Mouse (Mus musculus) forebrain, embryonic 10.5 days (tissue): ENCODE measurements at regions not wholly inside any gene's neighbourhood (a gene's known extent, or its start where the extent isn't known, plus 50 kb on each side); places are given as distances from the start of the nearest gene placed in this dataset.

ENCODE experiments used
- DNase-seq: peaks from one replicate; pipeline ENCODE4 v3.0.0-alpha.2; 2017; ENCODE audit warnings: low spot score; ENCODE audit errors: extremely low spot score
- H3K27ac ChIP-seq: fragments of 300-500 bp; sonication (generic); 2 replicates; pipeline ENCODE4 v1.5.1; 2016; ENCODE audit warnings: mild to moderate bottlenecking
- H3K27me3 ChIP-seq: fragments of 300-500 bp; sonication (generic); 2 replicates; pipeline ENCODE4 v1.6.1; 2016; ENCODE audit warnings: mild to moderate bottlenecking; ENCODE audit not compliant: poor library complexity, severe bottlenecking
- H3K36me3 ChIP-seq: fragments of 300-500 bp; sonication (generic); replicated peaks from 2 replicates; pipeline ENCODE4 v1.6.1; 2016; ENCODE audit warnings: mild to moderate bottlenecking, moderate library complexity
- H3K4me1 ChIP-seq: fragments of 300-500 bp; sonication (generic); 2 replicates; pipeline ENCODE4 v1.6.1; 2016
- H3K4me3 ChIP-seq: fragments of 300-500 bp; sonication (generic); 2 replicates; pipeline ENCODE4 v1.5.1; 2016; ENCODE audit warnings: mild to moderate bottlenecking, moderate library complexity
- H3K9me3 ChIP-seq: fragments of 300-500 bp; sonication (generic); 2 replicates; pipeline ENCODE4 v1.6.1; 2016; ENCODE audit warnings: mild to moderate bottlenecking, moderate library complexity
- WGBS: fragments of 180-500 bp; shearing (Covaris S2); methylation state at CpG from one replicate; pipeline ENCODE4 v1.1.7; 2016; 5-methylcytosine and 5-hydroxymethylcytosine counted together

DNA sequence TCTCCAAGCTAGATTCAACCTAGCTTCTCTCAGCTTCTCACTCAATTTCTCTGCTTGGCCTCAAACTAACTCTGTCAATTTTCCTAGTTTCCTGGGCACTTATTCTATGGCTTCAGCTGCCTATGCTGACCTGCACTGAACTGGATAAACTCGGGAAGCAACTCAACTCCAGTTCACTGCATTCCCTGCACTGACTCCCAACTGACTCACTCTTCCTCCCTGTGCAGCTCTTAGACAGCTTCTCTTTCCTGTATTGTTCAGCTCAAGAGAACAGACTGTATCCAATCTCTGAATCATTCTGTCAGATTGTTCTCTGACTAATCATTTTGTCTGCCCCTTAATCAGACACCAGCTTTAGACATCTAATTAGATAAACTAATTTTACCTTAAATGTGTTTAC, 581.4 kb upstream of the N6amt1 start:
- no peaks in the 10 kb centered on the region for H3K36me3 ChIP-seq
- H3K4me1 ChIP-seq = no peaks in the 10 kb centered on the region
- no peaks in the 10 kb centered on the region for H3K27me3 ChIP-seq
- H3K9me3 ChIP-seq = no peaks in the 10 kb centered on the region
- no peak for DNase-seq
- no peak overlapping the region for H3K27ac ChIP-seq
- no peak overlapping the region for H3K4me3 ChIP-seq
- 63% methylated on average over 1 of the region's 1 CpGs for WGBS

DNA sequence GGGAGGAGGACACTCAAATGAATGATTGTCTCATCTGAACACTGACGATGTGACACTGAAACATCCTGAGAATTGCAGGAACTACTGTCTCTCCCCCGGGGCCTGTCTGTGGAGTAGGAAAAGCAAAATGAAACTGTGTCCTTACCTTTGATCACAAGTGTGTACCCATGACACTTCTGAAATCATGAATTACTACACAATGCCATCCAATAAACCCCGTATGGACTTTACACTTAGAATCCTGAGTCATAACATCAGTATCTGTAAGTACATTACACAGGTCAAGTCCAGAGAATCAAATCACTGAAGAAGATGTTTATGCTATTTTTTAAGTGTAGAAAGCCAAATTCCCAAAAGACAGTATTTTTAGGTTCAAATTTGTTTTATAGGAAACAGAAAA, 585.1 kb upstream of the N6amt1 start:
- no peaks in the 10 kb centered on the region for H3K4me1 ChIP-seq
- no peak overlapping the region for H3K27ac ChIP-seq
- H3K4me3 ChIP-seq = no peak overlapping the region
- H3K9me3 ChIP-seq = no peaks in the 10 kb centered on the region
- H3K27me3 ChIP-seq = no peaks in the 10 kb centered on the region
- DNase-seq = no peak
- no peaks in the 10 kb centered on the region for H3K36me3 ChIP-seq
- WGBS = 92% methylated on average over 3 of the region's 3 CpGs

- H3K4me1 ChIP-seq = no peaks in the 10 kb centered on the region
- H3K4me3 ChIP-seq = no peak overlapping the region
- no peaks in the 10 kb centered on the region for H3K36me3 ChIP-seq
- H3K27me3 ChIP-seq = no peaks in the 10 kb centered on the region
- no peak for DNase-seq
- 91% methylated on average over 3 of the region's 3 CpGs for WGBS
- H3K27ac ChIP-seq = no peak overlapping the region
- H3K9me3 ChIP-seq = no peaks in the 10 kb centered on the region
Observed at GRCm38 (mm10) chr16:86768355-86768754, 585.6 kb upstream of the N6amt1 start.

DNA sequence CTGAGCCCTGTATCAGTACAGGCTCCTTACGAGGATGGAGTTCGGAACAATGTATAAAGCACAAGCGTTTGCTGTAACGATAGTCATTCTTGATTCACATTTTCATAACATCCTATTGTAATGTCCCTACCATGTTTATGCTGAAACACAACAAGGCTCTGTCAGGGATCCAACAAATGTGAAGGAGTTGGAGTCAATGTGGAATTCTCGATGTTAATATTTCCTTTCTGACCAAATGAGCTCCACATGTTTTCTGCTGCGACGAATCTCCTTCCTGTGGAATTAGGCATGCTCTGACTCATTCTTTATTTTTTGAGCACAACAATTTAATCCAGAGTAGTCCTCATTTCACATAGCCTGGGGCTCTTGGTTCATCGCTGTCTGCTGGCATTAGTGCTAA, 588.0 kb upstream of the N6amt1 start:
- H3K27me3 ChIP-seq = no peaks in the 10 kb centered on the region
- no peak overlapping the region for H3K4me3 ChIP-seq
- no peaks in the 10 kb centered on the region for H3K4me1 ChIP-seq
- no peaks in the 10 kb centered on the region for H3K36me3 ChIP-seq
- DNase-seq = no peak
- 82% methylated on average over 8 of the region's 8 CpGs for WGBS
- H3K27ac ChIP-seq = no peak overlapping the region
- H3K9me3 ChIP-seq = no peaks in the 10 kb centered on the region

GRCm38 (mm10) chr16:86741236-86741635, 612.7 kb upstream of the N6amt1 start:
- Histone ChIP-seq H3K4me3 (no peak overlapping the region), H3K9me3 (no peaks in the 10 kb centered on the region), H3K27ac (no peak overlapping the region), H3K4me1 (no peaks in the 10 kb centered on the region), H3K27me3 (no peaks in the 10 kb centered on the region), H3K36me3 (no peaks in the 10 kb centered on the region)
- no peak for DNase-seq
- WGBS = 85% methylated on average over 5 of the region's 5 CpGs

GRCm38 (mm10) chr16:86718982-86719771, 634.8 kb upstream of the N6amt1 start:
- Histone ChIP-seq H3K36me3 (no peaks in the 10 kb centered on the region), H3K27me3 (no peaks in the 10 kb centered on the region), H3K4me3 (no peak overlapping the region), H3K9me3 (no peaks in the 10 kb centered on the region), H3K4me1 (no peaks in the 10 kb centered on the region), H3K27ac (no peak overlapping the region)
- WGBS = 78% methylated on average over 5 of the region's 5 CpGs
- no peak for DNase-seq

DNA sequence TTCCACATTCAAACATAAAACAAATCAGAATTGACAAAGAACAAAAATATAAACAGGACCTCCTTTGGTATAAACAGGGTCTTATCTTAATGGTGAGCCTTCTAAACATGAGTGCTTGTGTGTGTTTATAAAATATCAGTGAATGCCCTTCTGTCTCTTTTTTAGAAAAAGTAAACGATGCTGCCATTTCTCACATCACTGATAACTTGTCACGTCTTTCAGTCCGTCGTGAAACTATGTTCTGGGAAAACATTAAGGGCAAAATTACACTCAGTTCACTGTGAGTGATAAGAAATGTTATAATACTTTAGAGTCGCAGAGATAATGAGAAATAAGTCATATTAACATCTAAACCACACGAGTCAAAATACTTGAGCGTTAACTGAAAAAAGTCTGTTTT, 635.6 kb upstream of the N6amt1 start:
- no peaks in the 10 kb centered on the region for H3K27me3 ChIP-seq
- no peaks in the 10 kb centered on the region for H3K9me3 ChIP-seq
- no peaks in the 10 kb centered on the region for H3K36me3 ChIP-seq
- WGBS = 93% methylated on average over 7 of the region's 7 CpGs
- no peak overlapping the region for H3K4me3 ChIP-seq
- no peaks in the 10 kb centered on the region for H3K4me1 ChIP-seq
- H3K27ac ChIP-seq = no peak overlapping the region
- no peak for DNase-seq

- no peaks in the 10 kb centered on the region for H3K36me3 ChIP-seq
- H3K4me3 ChIP-seq = no peak overlapping the region
- no peaks in the 10 kb centered on the region for H3K4me1 ChIP-seq
- H3K27me3 ChIP-seq = no peaks in the 10 kb centered on the region
- 75% methylated on average over 4 of the region's 4 CpGs for WGBS
- DNase-seq = no peak
- no peaks in the 10 kb centered on the region for H3K9me3 ChIP-seq
- H3K27ac ChIP-seq = no peak overlapping the region
Observed at GRCm38 (mm10) chr16:86701700-86702099, 652.3 kb upstream of the N6amt1 start.

GRCm38 (mm10) chr16:86694497-86694896, 659.5 kb upstream of the N6amt1 start:
- H3K9me3 ChIP-seq = no peaks in the 10 kb centered on the region
- no peaks in the 10 kb centered on the region for H3K4me1 ChIP-seq
- no peaks in the 10 kb centered on the region for H3K27me3 ChIP-seq
- H3K27ac ChIP-seq = no peak overlapping the region
- no peak overlapping the region for H3K4me3 ChIP-seq
- no peaks in the 10 kb centered on the region for H3K36me3 ChIP-seq
- WGBS = 72% methylated on average over 3 of the region's 3 CpGs
- DNase-seq = no peak

GRCm38 (mm10) chr16:86659154-86659553, 694.8 kb upstream of the N6amt1 start:
- no peaks in the 10 kb centered on the region for H3K4me1 ChIP-seq
- DNase-seq = no peak
- H3K36me3 ChIP-seq = no peaks in the 10 kb centered on the region
- H3K27ac ChIP-seq = no peak overlapping the region
- H3K27me3 ChIP-seq = no peaks in the 10 kb centered on the region
- no peak overlapping the region for H3K4me3 ChIP-seq
- no peaks in the 10 kb centered on the region for H3K9me3 ChIP-seq
- 64% methylated on average over 3 of the region's 3 CpGs for WGBS

DNA sequence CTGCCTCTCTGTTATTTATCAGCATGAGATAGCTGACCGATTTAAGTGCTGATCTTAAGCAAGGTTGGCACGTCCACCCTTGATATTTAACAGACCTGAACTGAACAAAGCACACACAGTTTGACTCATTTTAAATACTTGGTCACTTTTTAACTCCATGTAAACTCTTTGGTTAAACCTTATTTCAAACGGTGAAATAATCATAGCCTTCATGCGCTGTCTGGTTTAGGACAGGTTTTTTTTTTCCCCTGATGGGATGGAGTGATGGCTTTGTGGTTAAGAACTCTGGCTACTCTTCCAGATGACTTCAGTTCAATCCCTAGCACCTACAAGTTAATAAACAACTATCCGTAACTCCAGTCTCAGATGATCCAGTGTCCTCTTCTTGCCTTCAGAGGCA, 706.7 kb upstream of the N6amt1 start:
- no peak overlapping the region for H3K27ac ChIP-seq
- H3K4me3 ChIP-seq = no peak overlapping the region
- H3K36me3 ChIP-seq = no peaks in the 10 kb centered on the region
- no peak for DNase-seq
- no peaks in the 10 kb centered on the region for H3K9me3 ChIP-seq
- H3K27me3 ChIP-seq = no peaks in the 10 kb centered on the region
- H3K4me1 ChIP-seq = no peaks in the 10 kb centered on the region
- WGBS = 91% methylated on average over 5 of the region's 5 CpGs

- Histone ChIP-seq H3K4me3 (no peak overlapping the region), H3K27me3 (no peaks in the 10 kb centered on the region), H3K4me1 (no peaks in the 10 kb centered on the region), H3K9me3 (no peaks in the 10 kb centered on the region), H3K27ac (no peak overlapping the region), H3K36me3 (no peaks in the 10 kb centered on the region)
- 80% methylated on average over 2 of the region's 2 CpGs for WGBS
- no peak for DNase-seq
Observed at GRCm38 (mm10) chr16:86646753-86647152, 707.2 kb upstream of the N6amt1 start.

DNA sequence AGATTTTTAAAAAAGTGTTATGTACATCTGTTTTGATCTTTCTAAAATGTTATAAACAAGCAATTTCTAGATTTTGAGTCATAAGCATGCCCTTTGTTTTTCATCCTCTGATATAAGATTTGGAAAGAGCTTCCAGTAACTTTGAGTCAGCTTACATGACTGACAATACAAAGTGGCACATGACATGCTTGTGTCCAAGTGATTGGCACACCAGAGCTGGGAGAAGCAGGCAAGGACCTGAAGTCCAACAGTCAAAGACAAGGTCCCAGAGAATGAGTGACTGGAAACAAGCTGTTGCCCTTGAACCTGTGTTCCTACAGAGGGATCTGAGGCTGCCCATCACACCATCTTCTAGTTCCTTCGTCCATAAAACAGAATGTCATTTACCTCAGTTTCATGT, 708.5 kb upstream of the N6amt1 start:
- 85% methylated on average over 1 of the region's 1 CpGs for WGBS
- DNase-seq = no peak
- Histone ChIP-seq H3K27me3 (no peaks in the 10 kb centered on the region), H3K4me3 (no peak overlapping the region), H3K9me3 (no peaks in the 10 kb centered on the region), H3K27ac (no peak overlapping the region), H3K36me3 (no peaks in the 10 kb centered on the region), H3K4me1 (no peaks in the 10 kb centered on the region)

- Histone ChIP-seq H3K27ac (no peak overlapping the region), H3K9me3 (no peaks in the 10 kb centered on the region), H3K4me3 (no peak overlapping the region), H3K36me3 (no peaks in the 10 kb centered on the region), H3K4me1 (no peaks in the 10 kb centered on the region), H3K27me3 (no peaks in the 10 kb centered on the region)
- DNase-seq = no peak
- 67% methylated on average over 2 of the region's 2 CpGs for WGBS
Observed at GRCm38 (mm10) chr16:86644912-86645312, 709.1 kb upstream of the N6amt1 start.
